Mouse (Mus musculus): ENCODE results near the gene Nanog. TPM values are rescaled to one million over a fixed set of nuclear protein-coding genes. Genes with fewer than 3 reads are reported as not detected.
"Not testable (repeated sequence)": the region's sequence is repeated elsewhere in the genome, so short reads cannot be mapped to it uniquely, and the experiment has no call there.

Nanog gene
- polyA plus RNA-seq, 1 experiment from 2014 or later: not detected

DNA sequence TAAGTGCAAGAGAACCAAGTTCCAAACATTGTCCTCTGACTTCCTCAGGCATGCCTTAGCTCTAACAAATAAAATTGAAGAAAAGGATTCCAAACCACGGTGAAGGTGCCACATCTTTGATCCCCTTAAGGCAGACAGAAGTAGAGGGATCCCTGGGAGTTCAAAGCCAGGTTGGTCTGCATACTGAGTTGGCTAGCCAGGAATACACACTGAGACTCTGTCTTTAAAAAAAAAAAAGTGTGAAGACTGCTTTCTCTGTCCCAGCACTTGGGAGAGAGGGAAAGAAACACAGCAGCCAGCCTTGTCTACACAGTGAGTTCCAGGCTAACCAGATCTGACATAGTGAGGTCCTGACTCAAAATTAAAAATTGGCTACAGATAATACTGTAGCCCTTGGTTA, 3.6 kb upstream of the Nanog start:
- Histone ChIP-seq H3K27me3 (peaks cover 14% of the 10 kb centered on the region), H3K4me2 (no peak overlapping the region), H3K9ac (no peak overlapping the region), H3K4me3 (replicated peaks) (no peak overlapping the region), H3K4me1 (replicated peaks) (no peaks in the 10 kb centered on the region; the same call in 1 of the 2 replicates), H3K27ac (no peak overlapping the region), H3K36me3 (no peaks in the 10 kb centered on the region), H3K9me3 (replicated peaks) (no peaks in the 10 kb centered on the region)
- ATAC-seq (ENCODE audit: low read depth) (no peak), DNase-seq (no peak)
- 20% methylated on average over 1 of the region's 1 CpGs for WGBS (ENCODE audit: insufficient replicate concordance)

DNA sequence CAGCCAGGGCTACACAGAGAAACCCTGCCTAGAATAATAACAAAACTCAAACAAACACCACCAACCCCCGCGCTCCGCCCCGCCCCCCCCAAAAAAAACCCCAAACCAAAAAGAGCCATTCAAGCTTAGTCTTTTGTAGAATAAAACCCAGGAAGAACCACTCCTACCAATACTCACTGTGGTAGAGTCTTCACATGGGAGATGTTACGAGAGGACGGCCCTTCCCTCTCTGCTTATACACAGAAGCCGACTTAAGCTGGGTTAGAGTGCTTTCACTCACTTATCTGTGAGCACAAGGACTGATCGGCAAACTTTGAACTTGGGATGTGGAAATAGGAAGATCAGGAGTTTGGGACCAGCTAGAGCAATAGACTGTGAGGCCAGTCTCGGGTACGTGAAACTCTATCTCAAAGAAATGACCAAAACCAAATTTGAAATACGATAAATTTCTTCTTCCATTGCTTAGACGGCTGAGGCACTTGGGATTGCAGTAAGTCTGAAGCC, 900 bp upstream of the Nanog start:
- WGBS (ENCODE audit: insufficient replicate concordance): 69% methylated on average over 12 of the region's 12 CpGs
- H3K4me2 ChIP-seq: no peak overlapping the region
- DNase-seq: no peak
- H3K9me3 ChIP-seq (replicated peaks): no peaks in the 10 kb centered on the region
- no peak overlapping the region for H3K4me3 ChIP-seq (replicated peaks)
- H3K36me3 ChIP-seq: no peaks in the 10 kb centered on the region
- H3K27ac ChIP-seq: no peak overlapping the region
- H3K9ac ChIP-seq: no peak overlapping the region
- peaks cover 14% of the 10 kb centered on the region for H3K27me3 ChIP-seq
- no peaks in the 10 kb centered on the region; the same call in 1 of the 2 replicates for H3K4me1 ChIP-seq (replicated peaks)
- ATAC-seq (ENCODE audit: low read depth): no peak

- no peak for ATAC-seq (ENCODE audit: low read depth)
- no peaks in the 10 kb centered on the region; the same call in 1 of the 2 replicates for H3K4me1 ChIP-seq (replicated peaks)
- DNase-seq: no peak
- H3K27ac ChIP-seq: no peak overlapping the region
- H3K27me3 ChIP-seq: peaks cover 14% of the 10 kb centered on the region
- no peaks in the 10 kb centered on the region for H3K9me3 ChIP-seq (replicated peaks)
- H3K36me3 ChIP-seq: no peaks in the 10 kb centered on the region
- H3K4me2 ChIP-seq: no peak overlapping the region
- 33% methylated on average over 4 of the region's 4 CpGs for WGBS (ENCODE audit: insufficient replicate concordance)
- no peak overlapping the region for H3K4me3 ChIP-seq (replicated peaks)
- H3K9ac ChIP-seq: no peak overlapping the region
Observed at GRCm38 (mm10) chr6:122708826-122709225, 1.5 kb downstream of the Nanog start.

DNA sequence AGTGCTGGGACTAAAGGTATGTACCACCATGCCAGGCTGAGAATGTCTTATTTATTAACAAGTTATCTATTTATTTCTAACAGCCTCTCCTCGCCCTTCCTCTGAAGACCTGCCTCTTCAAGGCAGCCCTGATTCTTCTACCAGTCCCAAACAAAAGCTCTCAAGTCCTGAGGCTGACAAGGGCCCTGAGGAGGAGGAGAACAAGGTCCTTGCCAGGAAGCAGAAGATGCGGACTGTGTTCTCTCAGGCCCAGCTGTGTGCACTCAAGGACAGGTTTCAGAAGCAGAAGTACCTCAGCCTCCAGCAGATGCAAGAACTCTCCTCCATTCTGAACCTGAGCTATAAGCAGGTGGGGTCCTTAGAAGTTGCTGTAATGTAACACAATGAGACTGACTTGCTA, 4.2 kb downstream of the Nanog start:
- Histone ChIP-seq H3K9ac (no peak overlapping the region), H3K27me3 (peaks cover 13% of the 10 kb centered on the region; the same call in 1 of the 2 replicates), H3K4me1 (replicated peaks) (peaks cover 9% of the 10 kb centered on the region), H3K36me3 (no peaks in the 10 kb centered on the region), H3K4me2 (no peak overlapping the region), H3K9me3 (replicated peaks) (no peaks in the 10 kb centered on the region), H3K27ac (no peak overlapping the region), H3K4me3 (replicated peaks) (no peak overlapping the region)
- ATAC-seq (ENCODE audit: low read depth) (no peak), DNase-seq (no peak)
- 57% methylated on average over 2 of the region's 2 CpGs for WGBS (ENCODE audit: insufficient replicate concordance)

DNA sequence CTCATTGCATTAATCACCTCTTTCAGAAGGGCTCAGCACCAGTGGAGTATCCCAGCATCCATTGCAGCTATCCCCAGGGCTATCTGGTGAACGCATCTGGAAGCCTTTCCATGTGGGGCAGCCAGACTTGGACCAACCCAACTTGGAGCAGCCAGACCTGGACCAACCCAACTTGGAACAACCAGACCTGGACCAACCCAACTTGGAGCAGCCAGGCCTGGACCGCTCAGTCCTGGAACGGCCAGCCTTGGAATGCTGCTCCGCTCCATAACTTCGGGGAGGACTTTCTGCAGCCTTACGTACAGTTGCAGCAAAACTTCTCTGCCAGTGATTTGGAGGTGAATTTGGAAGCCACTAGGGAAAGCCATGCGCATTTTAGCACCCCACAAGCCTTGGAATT, 5.8 kb downstream of the Nanog start:
- H3K4me2 ChIP-seq; DNase-seq; H3K27me3 ChIP-seq; H3K4me3 ChIP-seq (replicated peaks); H3K27ac ChIP-seq; H3K9me3 ChIP-seq (replicated peaks); H3K36me3 ChIP-seq; ATAC-seq (ENCODE audit: low read depth); H3K9ac ChIP-seq; H3K4me1 ChIP-seq (replicated peaks): not testable (repeated sequence)
- WGBS (ENCODE audit: insufficient replicate concordance): 83% methylated on average over 7 of the region's 7 CpGs

- ATAC-seq (ENCODE audit: low read depth): no peak
- 35% methylated on average over 7 of the region's 7 CpGs for WGBS (ENCODE audit: insufficient replicate concordance)
- no peak for DNase-seq
Observed at GRCm38 (mm10) chr6:122714707-122715365, 7.5 kb downstream of the Nanog start.

DNA sequence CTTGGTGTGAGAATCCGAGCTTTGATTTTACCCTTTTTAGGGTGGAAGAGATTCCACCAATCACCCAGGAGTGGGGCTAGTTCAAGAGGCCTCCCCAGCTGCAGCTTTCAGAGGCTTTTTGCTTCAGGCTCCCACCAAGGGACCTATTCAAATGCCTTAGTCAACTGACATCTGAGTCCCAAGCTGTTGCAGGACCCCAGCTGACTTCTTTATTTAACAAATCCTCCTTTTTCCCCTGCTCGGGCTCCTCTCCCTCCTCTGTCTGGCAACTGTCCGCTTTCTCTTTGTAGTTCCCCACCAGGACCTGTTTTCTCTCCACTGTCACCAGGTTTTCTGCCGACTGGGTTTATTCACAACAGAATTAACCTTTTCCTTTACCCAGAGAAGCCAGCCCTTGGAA, 8.6 kb downstream of the Nanog start:
- 23% methylated on average over 4 of the region's 4 CpGs for WGBS (ENCODE audit: insufficient replicate concordance)
- Histone ChIP-seq H3K27me3 (no peaks in the 10 kb centered on the region), H3K4me3 (replicated peaks) (no peak overlapping the region), H3K36me3 (no peaks in the 10 kb centered on the region), H3K4me1 (replicated peaks) (peaks cover 9% of the 10 kb centered on the region), H3K4me2 (no peak overlapping the region), H3K9ac (no peak overlapping the region), H3K9me3 (replicated peaks) (no peaks in the 10 kb centered on the region), H3K27ac (no peak overlapping the region)
- ATAC-seq (ENCODE audit: low read depth): no peak
- no peak for DNase-seq

More at GRCm38 (mm10) chr6:122714707-122715365, 7.5 kb downstream of the Nanog start:
- no peaks in the 10 kb centered on the region for H3K36me3 ChIP-seq
- H3K4me1 ChIP-seq (replicated peaks): peaks cover 9% of the 10 kb centered on the region
- no peak overlapping the region for H3K9ac ChIP-seq
- H3K9me3 ChIP-seq (replicated peaks): no peaks in the 10 kb centered on the region
- H3K27me3 ChIP-seq: no peaks in the 10 kb centered on the region
- no peak overlapping the region for H3K27ac ChIP-seq
- no peak overlapping the region for H3K4me3 ChIP-seq (replicated peaks)
- no peak overlapping the region for H3K4me2 ChIP-seq

DNA sequence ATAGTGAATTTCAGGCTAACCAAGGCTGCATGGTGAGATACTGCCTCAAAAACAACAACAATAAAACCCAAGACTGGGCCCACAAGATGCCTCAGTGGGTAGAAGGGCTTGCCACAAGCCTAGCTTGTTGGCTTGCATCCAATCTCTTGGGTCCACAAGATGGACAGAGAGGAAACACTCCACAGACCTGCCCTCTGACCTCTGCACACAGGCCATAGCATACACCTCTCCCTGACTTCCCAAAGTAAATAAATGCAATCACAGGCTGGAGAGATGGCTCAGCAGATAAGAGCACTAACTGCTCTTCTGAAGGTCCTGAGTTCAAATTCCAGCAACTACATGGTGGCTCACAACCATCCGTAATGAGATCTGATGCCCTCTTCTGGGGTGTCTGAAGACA, 10.9 kb downstream of the Nanog start:
- not testable (repeated sequence) for H3K4me1 ChIP-seq (replicated peaks); DNase-seq; H3K9ac ChIP-seq; H3K27me3 ChIP-seq; H3K9me3 ChIP-seq (replicated peaks); H3K27ac ChIP-seq; H3K4me3 ChIP-seq (replicated peaks); H3K36me3 ChIP-seq; H3K4me2 ChIP-seq
- peak; percentile 63 for ATAC-seq (ENCODE audit: low read depth)
- 65% methylated on average over 1 of the region's 1 CpGs for WGBS (ENCODE audit: insufficient replicate concordance)

GRCm38 (mm10) chr6:122719942-122720341, 12.7 kb downstream of the Nanog start:
- Histone ChIP-seq H3K4me3 (replicated peaks) (no peak overlapping the region), H3K9ac (no peak overlapping the region), H3K27ac (no peak overlapping the region), H3K4me1 (replicated peaks) (peaks cover 5% of the 10 kb centered on the region), H3K9me3 (replicated peaks) (no peaks in the 10 kb centered on the region), H3K36me3 (no peaks in the 10 kb centered on the region), H3K27me3 (no peaks in the 10 kb centered on the region), H3K4me2 (no peak overlapping the region)
- no peak for ATAC-seq (ENCODE audit: low read depth)
- 8% methylated on average over 2 of the region's 2 CpGs for WGBS (ENCODE audit: insufficient replicate concordance)
- no peak for DNase-seq

DNA sequence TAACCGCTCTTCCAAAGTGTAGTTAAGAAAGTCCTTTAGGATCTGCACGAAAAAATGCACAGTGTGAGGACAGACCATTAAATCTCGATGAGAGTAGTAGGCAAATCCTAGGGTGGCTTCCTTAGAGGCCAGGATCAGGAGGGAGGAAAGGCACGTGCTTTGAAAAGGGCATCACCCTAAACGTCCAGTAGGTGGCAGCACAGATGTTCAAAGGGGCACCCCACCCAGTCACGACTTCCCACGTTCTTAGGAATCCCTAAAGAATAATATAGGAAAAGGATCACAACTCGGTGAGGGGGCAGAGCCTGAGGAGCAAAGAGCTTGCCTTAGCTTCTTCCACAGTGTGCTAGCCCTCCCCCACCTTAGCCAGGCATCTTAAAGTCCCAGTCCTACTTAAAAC, 32.7 kb downstream of the Nanog start:
- Histone ChIP-seq H3K36me3 (0 out of 2 replicates have a peak, but pooled peaks cover 4% of the 10 kb centered on the region), H3K27ac (no peak overlapping the region), H3K4me1 (replicated peaks) (peaks cover 33% of the 10 kb centered on the region), H3K4me3 (replicated peaks) (no peak overlapping the region), H3K4me2 (peak overlapping the region; percentile 17; the same call in 1 of the 2 replicates), H3K9me3 (replicated peaks) (no peaks in the 10 kb centered on the region), H3K9ac (no peak overlapping the region), H3K27me3 (peaks cover 33% of the 10 kb centered on the region)
- DNase-seq: peak; percentile 41
- WGBS (ENCODE audit: insufficient replicate concordance): 12% methylated on average over 8 of the region's 8 CpGs
- ATAC-seq (ENCODE audit: low read depth): peak; percentile 57

DNA sequence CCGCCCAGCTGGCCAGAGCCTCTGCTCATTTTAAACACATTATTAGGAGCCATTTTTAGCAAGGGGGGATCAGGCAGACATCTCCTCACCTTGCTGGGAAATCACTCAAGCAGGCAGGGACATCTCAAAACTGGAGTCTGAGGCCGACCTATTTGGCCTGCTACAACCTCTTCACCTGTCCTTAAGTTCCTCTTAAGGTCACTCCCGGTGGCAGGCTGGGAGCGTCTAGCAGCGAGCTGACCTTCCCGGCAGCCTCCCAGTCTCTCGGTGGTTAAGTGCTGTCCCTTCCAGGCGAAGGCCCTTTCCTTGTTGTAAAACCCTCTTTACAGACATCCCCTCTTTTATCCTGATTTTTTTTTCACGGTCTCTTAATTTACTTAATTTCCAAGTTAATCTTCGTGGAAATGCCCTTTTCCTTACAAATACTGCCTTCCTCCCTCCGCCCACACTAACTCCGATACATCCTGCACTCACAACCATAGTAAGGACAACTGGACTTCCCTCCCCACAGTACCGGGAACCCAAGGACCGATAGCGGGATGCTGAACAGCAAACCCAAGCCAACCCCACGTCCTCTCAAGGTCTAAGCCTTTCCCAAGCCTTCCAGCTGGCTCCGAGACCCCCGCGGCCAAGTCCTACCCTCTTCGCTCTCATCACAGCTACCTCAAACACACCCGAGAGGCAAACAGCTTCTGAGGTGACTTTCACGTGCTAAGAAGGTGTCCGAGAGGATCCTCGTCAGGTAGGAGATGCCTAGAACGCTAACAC, 34.4 kb downstream of the Nanog start:
- Histone ChIP-seq H3K9ac (peak overlapping the region; percentile 55), H3K4me1 (replicated peaks) (peaks cover 33% of the 10 kb centered on the region), H3K9me3 (replicated peaks) (no peaks in the 10 kb centered on the region), H3K27ac (peak overlapping the region; percentile 23; the same call in 1 of the 2 replicates), H3K36me3 (no peaks in the 10 kb centered on the region), H3K27me3 (peaks cover 33% of the 10 kb centered on the region), H3K4me2 (peak overlapping the region; percentile 71), H3K4me3 (replicated peaks) (peak overlapping the region; percentile 53)
- 11% methylated on average over 25 of the region's 25 CpGs for WGBS (ENCODE audit: insufficient replicate concordance)
- DNase-seq (no peak), ATAC-seq (ENCODE audit: low read depth) (peak; percentile 30; the same call in 1 of the 2 replicates)

Measured in liver, embryonic 13.5 days (tissue).